Mouse (Mus musculus) adrenal gland, postnatal 14 days (tissue): Measurements from ENCODE around the gene Hdac9. TPM values are rescaled to one million over a fixed set of nuclear protein-coding genes. Genes with fewer than 3 reads are reported as not detected.
"Not testable (repeated sequence)": the region's sequence is repeated elsewhere in the genome, so short reads cannot be mapped to it uniquely, and the experiment has no call there.

Experiments
- DNase-seq: peaks from one replicate; pipeline ENCODE4 v3.0.0; 2021; ENCODE audit warnings: mixed read lengths
- total RNA-seq: library from RNA; stranded (reverse); gene quantifications from 2 replicates; pipeline ENCODE4 v1.2.3, GENCODE M21; 2021

Gene Hdac9
- total RNA-seq, 1 experiment from 2014 or later, result 1.6 TPM

DNA sequence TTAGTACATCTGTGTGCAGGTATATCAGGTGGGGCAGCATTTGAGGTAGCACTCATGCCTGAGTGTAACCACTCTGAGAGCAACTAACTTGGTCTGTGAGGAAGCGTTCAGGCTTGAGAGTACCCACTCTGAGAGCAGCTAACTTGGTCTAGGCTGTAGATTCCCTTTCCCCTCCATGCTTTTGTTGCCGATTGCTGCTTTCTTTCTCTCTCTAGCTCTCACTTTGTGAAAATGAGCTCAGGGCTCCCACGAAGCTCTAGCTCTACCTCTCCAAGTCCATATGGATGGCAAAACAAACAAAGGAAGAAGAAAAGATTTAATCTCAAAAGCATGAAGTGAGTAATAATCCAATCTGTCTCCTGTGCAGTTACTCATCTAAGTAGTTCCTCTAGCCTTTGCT is 421.0 kb downstream of the Hdac9 start:
- no peak for DNase-seq

DNA sequence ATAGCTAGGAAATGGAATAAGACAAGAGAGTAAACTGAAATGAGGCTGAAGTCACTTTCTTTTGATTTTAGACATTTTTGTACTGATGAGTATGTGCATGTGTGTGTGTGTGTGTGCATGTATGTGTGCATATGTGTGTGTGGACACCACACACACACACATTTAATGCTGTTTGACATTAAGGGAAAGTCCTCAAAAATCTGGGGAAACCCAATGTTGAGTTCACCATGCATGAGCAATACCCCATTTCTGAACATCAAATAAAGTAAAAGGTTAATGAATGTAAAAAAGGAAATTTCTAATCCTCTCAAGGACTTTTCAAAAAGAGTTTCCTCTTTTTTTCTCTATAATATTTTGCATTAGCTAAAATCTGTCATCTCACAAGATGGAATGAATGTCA is 427.3 kb downstream of the Hdac9 start:
- DNase-seq, result no peak

DNA sequence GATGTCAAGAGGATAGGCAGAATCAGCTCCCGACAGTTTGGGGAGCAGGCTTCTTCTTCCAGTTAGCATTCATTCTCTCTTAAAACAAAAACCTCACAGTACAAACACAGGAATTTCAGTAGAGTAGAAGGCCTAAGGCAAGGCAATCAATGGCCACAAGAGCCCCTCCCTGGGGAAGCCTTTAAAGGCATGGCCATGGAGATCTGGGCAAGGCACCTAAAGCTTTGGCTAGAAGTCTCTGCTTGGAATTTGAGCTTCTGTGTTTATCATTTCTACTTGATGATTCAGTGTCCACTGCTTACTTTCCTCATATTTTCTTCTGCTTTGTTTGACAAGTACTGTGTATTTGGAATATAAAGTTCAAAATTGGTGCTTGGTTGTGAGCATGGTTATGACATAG is 429.2 kb downstream of the Hdac9 start:
- DNase-seq, result no peak

DNA sequence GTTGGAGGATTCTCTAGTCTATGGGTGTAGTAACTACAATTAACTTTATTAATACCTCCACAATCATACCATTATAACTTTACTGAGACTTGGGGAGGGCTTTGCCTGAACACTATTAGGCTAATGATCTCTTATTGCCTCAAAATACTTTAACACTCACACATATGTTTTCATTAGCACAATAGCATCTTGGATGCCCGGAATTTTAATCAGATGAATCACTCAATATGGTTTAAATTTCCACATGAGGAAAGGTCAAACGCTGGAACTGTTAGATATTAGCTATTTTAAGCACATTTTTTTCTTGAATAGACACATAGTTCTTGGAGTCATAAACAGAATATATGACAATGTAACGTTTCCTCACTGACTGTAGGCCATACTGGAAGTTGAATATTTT is 429.9 kb downstream of the Hdac9 start:
- no peak for DNase-seq

DNA sequence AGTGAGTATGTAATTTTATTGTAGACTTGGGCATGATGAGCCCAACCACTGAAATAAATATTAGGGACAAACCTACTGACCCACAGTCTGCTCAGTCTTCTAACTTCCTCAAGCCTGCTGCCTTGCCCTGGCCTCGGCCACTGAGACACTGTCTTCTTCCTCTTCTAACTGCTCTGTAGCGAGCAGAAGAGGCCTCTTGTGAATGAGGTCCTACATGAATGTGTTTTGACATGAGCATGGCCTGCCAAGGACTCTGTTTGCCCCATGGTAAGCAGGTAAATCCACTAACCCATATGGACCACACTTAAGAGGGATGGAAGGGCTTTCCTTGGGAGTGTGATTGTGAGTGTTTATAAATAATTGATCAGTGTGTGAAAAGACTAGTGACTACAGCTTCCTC is 430.9 kb downstream of the Hdac9 start:
- DNase-seq, result no peak

DNA sequence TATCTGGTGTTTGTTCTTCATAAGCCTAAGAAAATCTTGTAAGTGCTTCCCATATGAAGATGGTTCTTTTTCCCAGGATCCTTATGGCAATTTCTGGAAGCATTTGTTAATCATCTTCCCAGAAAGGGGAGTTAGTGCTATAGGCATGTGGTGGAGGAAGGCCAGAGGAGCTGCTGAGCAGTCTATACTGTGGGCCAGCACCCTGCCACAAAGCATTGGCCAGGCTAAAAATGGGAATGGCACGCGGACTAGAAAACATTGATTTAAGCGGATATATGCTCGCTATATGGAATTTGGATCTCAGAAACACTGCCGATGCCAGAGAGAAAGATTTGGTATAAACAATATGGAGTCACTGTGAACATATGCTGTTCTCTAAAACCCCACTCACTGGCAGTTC is 435.2 kb downstream of the Hdac9 start:
- DNase-seq, result no peak

DNA sequence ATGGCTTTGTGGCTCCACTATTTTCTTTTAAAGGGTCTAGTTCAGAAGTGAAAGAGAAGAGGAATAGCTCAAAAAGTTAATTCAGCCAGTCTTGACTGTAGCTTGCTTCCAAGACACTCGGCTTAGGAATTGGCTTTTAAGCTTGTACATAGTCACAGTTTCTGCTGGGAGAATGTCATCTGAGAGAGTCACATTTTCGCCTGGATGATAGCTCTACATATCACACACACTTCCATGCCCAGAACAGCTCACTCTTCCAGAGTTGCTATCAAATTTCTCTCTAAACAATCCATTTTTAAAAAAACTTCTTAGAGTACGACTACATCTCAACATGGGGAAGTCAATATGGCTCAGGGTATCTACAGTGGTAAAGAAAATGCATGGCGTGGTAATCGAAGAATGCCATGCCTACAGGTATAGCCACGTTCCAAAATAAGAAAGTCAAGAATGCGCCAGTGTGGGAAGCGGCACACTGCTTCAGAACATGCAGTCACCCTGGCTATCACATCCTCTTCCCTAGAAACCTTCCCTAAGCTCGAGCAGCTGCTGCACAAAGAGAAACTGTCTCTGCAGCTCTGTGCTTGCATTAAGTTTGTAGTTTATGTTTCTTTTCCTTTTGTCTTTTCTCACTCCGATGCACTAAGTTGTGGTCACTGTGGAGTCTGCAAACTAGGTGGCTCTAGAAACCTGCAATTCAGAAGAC is 443.8 kb downstream of the Hdac9 start:
- no peak for DNase-seq

DNA sequence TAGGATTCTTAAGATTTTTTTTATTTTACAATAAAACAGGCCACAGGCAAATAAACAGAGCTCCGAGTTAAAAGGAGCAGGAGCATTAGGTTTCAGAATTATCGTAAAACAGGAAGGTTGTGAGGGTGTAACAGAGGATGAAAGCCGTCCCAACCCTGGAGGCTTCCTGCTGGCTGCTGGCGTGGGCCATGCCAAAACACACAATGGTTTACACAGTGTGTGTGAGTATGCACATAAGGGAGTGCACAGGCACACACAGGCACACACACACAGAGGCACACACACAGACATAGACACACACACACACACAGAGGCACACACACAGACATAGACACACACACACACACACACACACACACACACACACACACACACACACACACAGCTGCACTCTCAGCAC is 444.4 kb downstream of the Hdac9 start:
- no peak for DNase-seq

DNA sequence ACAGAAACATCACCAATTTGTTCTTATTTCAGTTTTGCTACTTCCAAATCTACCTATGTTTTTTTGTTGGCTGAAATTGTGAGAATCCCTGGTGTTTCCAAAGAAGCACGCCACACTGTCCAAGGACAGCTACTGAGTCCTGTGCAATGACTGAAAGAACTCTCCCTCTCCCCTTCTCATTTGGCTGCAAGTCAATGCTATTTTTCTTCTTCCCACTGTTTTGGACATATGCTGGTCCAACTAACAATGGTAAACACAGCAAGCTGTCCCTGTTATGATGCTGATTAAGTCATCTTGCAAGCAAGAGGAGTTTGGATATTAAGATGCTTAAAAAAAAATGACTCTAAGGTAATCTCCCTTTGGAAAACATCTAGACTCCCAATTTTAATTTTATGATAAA is 455.2 kb downstream of the Hdac9 start:
- no peak for DNase-seq

DNA sequence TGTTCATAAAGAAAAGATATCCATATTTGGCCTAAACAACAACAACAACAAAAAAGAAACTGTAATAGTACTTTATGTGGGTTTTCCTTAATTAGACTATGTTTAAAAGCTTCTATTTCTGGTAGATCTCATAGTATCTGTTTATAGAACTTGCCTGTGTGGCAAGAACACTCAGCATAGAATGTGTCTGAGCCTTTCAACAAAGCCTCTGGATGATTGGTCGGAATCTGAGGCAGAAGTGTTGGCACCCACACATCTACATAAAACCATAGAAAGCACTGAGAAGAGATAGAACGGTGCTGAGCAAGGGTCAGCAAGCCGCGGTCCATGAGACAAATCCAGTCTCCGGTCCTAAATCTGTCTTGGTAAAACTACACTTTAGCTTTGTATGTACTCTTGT is 464.3 kb downstream of the Hdac9 start:
- no peak for DNase-seq

DNA sequence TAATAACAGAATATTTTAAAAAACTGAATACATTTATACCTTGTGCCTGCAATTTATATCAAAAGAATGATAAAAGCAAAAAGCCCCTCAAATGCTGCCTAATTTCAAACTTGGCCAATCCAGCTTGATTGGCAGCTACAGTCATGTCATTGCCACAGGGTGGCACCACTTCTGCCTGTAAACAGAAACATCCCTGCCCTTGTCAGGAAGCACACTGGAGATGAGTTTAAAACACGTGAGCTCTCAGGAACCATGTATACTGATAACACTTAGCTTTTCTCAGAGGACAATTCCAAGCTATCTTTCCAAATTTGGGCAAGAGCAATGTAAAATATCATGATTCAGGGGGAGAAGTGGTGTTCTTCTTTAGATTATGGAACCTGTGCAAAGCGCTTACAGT is 465.7 kb downstream of the Hdac9 start:
- peak; percentile 12 for DNase-seq

DNA sequence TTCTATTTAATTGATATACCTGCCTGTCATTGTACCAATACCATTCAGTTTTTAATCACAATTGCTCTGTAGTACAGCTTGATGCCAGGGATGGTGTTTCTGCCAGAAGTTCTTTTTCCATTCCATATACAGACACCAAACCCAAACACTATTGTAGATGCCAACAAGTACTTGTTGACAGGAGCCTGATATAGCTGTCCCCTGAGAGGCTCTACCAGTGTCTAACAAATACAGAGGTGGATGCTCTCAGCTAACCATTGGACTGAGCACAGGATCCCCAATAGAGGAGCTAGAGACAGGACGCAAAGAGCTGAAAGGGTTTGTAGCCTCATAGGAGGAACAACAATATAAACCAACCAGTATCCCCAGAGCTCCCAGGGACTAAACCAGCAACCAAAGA is 472.2 kb downstream of the Hdac9 start:
- DNase-seq, result not testable (repeated sequence)

DNA sequence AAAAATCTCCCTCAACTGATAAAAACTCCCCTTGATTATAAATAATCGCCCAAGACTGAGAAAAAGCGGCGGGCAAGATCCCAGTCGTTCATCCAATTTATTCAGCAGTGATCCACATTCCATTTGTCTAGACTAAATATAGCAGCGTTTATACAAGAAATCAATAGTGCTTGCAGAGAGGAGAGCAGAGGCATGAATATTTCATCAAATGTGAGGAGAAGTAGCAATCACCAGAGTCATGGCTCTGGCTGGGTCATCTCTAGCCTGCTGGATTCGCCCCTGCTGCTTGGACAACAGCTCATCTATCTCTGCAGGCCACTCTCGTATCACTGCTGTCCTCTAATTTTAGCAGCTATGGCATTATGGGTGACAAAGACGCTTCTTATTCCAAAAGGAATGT is 476.0 kb downstream of the Hdac9 start:
- no peak for DNase-seq

DNA sequence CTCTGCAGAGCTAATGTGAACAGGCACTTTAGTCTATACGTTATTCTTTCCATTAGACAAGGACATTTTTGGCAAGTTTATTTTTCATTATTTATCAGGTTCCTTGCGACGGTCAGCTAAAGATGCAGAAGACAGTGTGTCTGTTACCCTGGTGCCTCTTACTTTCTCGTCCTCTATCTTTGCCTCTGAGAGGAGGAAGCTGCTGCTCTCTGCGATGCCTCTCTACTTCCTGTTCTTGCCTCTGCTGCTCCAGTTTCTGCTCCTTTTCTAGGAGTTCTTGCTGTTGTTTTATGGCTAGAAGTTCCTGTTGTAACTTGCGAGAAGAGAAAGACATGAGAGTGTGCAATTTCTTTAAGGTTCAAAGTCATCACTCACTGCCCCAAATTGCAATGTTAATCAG is 484.0 kb downstream of the Hdac9 start:
- DNase-seq, result no peak

DNA sequence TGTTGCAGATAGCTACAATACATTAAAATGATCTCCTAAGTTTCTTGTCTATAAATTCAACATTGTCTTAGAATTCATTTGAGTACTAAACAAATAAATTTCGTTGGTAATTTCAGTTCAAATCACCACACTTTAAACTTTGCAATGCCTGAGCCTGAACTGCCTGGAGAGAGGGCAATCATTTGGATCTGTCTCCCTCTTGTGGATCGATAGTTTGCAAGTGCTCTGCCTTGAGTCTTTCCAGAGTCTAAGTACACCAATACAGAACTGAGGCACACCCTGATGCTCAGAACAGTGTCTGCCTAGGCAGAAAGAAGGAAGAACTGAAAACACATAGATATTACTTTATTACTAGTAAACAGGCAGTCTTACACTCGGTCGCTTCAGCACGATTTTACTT is 484.4 kb downstream of the Hdac9 start:
- peak; percentile 28 for DNase-seq

DNA sequence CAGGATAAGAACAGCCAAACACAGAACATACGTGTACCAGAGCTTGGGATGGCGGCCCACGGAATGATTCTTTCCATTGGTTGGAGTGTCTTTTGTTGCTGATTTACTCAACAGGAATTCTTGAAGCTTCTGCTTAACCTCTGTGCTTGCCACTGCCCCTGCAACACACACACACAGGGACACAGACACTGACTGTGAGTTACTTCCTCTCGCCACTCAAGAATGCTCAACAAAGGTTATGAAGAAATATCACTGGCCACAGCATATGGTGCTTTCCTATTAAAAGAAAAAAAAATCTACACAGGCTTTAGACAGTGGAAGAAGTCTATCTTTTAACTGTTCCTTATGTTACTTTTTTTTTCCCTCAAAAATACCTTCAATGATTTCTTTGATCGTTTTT is 485.1 kb downstream of the Hdac9 start:
- DNase-seq, result no peak

DNA sequence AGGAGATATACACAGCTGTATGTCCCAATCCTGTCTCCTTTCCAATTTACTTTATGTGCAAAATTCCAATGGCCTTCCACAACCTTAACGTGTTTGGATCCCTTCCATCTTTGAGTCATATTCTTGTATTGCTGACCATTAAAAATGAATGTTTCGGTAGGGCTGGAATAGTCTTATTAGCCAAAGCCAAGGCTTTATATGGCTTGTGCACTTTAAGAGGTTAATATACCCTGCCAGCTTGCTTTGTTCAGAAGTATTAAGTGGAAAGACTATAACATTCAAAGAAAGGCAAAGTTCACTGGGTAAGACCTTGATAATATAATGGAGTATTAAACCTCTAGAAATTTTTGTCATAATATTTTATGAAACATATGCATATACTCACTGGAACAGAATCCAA is 491.4 kb downstream of the Hdac9 start:
- DNase-seq, result no peak

DNA sequence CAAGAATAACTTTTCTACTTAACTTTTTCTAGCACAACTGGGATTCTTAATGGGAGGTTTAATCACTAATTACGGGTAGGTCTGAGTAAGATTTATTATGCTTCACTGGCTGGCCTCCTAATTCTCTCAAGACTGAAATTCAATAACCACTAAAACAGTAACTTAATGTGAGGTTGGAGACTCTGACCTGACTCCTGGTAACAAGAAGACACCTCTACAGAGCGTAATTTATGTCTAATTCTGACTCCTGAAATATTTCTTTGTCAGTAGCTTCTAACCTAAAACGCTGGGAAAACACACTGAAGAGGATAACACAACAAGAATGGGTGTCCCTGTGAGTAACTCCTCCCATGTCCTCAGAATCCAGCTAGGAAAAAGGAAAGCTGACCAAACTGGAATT is 508.8 kb downstream of the Hdac9 start:
- DNase-seq, result no peak

DNA sequence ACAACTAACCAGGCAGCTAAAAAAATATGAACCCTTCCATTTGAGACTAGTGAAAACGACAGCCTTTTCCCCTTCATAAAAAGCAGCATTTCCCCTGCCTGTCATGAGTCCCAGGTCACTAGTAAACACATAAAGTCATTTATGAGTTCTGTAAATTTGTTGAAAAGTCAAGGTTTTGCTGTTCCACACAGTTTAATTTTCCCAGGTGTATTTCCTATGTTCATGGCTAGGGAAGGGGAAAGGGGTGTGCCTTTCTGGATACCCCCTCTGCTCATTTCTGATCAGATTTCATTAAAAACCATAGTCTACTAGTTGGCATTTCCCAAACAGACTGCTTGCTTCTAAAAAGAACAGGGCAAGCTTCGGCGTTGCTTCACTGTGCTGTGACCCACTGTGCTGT is 509.8 kb downstream of the Hdac9 start:
- DNase-seq, result no peak

DNA sequence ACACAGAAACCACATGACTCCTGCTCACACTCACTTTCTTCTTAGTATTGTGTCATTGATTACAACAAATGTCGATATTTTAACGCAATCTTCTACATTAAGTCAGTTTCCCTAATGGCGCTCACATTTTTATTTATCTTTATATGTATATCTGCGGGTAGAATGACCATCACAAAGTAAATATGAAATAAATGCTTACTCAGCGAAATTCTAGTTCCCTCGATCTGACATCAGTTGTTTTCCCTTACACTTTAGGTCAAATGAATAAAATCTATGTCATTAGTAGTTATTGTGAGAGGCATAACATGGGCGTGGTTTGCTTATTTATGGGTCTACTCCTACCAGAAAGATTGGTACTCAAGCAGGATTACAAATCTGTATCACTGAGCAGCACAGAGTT is 514.8 kb downstream of the Hdac9 start:
- DNase-seq, result no peak

DNA sequence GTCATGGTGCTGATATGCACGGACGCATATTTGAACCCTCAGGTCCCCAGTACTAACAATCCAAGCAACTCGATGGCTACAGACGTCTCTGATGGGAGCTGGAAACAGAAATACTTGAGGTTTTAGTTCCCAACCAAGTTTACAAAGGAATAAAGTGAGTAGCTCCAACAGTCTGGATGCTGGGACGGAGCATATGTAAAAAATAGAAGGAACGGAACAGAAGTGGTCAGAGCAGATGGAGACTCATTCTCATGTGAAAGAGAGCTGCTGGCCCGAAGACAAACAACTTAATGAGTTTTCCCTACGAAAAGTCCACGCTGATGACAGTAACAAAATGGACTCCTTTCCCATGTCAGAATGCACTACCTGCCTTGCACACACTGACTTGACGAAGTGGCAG is 518.3 kb downstream of the Hdac9 start:
- DNase-seq, result no peak

DNA sequence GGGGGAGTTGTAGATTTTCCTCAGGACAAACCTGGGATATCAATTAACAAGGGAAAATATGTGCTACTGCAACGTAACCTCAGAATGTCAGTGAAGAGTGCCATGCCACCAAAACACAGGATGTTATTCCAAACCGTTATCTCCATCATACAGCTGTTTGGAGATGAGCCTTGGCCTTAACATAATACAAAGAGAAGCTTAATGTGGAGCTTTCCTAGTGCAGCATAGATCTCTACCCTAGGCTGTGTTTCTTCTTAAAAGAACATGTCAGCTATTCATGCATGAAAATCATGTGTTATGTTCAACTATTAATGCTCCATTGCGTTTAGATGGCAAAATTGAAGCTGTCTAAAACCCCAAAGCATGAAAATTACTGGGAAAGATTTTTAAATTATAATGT is 522.6 kb downstream of the Hdac9 start:
- DNase-seq, result no peak

DNA sequence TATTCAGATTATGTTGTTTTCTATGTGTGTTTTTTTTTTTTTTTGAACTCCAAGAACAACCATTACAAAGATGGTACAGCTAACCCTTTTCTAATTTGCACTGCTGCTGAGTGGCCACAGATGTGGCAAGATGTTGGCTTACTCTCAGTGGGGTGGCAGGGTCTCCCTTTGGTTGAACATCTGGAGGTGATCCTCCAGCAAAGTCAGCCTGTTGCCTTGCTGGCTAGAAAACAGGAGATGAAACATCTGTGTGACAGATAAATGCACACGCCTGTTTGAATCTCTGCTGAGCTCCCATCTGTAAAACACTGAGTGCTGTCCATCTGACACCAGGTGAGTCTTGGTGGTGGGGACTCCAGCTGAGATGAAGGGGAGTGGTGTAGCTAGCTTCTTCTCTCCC is 537.2 kb downstream of the Hdac9 start:
- DNase-seq, result no peak

DNA sequence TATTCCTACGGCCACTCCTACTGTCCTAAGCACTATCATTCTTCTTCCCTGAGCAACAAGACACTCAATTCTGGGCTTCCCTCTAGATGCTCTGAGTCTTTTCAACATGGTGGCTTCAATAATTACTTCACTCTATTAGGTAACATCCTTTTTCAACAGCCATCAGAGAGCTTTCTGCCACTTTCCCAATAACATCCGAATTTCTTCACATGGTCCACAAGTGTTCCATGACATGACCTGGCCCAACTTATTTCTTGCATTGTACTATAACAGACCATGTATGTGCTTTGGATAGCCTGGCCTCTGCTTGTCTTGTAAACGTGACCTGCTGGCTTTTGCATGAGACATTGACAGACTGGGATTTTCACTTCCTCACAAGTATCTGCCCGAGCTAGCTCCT is 538.3 kb downstream of the Hdac9 start:
- no peak for DNase-seq

DNA sequence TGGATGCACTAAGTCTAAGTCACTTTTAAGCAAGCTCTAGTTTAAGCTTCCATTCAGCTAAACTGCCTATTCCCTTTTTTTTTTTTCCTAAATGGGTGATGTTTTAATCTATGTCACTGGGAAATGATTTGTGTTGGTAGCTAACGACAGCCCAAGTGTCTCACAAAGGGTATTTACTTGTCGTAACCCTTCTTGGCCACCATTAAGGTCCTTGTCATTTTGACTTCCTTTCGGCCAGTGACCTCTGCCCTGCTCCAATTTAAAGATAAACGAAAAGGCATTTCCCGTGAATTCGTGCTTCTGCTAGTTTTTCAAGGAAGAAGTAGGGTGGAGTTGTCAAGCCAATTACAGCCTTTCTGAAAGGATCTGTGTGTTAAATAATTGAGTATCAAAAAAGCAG is 565.0 kb downstream of the Hdac9 start:
- DNase-seq, result no peak
